Mouse (Mus musculus): Measurements from ENCODE around the gene Rpap2. TPM values are rescaled to one million over a fixed set of nuclear protein-coding genes. Genes with fewer than 3 reads are reported as not detected.

Gene Rpap2
- polyA plus RNA-seq, 1 experiment from 2014 or later, result 21.8 TPM

DNA sequence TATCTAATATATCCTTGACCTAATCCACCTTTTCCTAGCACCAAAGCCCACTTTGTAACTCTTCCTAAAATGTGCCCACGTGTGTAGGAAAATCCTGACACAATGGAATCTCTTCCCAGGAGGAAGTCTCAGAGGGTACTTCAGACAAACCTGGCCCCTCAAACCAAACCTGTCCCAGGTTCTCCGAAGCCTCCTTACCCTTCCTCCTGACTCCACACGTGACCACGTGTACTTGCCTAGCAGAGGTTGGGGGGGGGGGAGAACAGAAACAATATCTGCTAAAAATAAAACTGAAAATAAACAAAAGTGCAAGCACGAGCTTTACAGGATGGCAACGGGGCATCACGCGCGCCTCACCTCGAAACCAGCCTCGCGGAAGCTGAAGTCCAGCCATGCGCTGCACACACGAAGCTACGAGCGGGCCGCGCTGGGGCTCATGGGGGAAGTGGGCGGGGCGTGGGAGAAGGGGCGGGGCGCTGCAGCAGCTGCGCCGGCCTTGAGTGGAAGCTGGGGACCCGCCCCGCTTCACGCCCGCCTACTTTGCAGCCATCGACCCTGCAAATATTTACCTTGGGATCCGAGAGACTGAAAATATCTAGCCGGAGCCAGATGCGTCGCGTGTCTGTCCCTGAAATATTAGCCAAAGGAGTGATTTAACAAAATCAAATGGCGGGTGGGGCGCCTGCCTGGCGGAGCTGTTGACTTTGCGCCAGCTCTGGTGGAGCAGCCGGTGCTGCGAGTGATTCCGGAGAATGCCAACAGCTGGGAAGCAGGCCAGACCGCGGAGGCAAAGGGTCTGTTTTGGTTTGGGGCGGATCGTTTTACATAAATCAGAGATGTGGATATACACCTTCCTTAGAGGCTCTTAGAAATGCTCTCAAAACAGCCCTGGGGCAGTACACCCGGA lies 90.7 kb downstream of the Rpap2 start:
- ATAC-seq (ENCODE audit: low read depth), result peak; percentile 97
- peak overlapping the region; percentile 48 for H3K4me3 ChIP-seq
- peak overlapping the region; percentile 66 for H3K4me2 ChIP-seq
- no peaks in the 10 kb centered on the region for H3K36me3 ChIP-seq
- H3K27ac ChIP-seq (replicated peaks), result peak overlapping the region; percentile 39
- peaks cover 10% of the 10 kb centered on the region; the same call in 1 of the 2 replicates for H3K4me1 ChIP-seq (replicated peaks)
- H3K9me3 ChIP-seq, result no peaks in the 10 kb centered on the region
- H3K27me3 ChIP-seq, result peaks cover 25% of the 10 kb centered on the region
- 13% methylated on average over 46 of the region's 46 CpGs for WGBS
- H3K9ac ChIP-seq, result peak overlapping the region; percentile 66

DNA sequence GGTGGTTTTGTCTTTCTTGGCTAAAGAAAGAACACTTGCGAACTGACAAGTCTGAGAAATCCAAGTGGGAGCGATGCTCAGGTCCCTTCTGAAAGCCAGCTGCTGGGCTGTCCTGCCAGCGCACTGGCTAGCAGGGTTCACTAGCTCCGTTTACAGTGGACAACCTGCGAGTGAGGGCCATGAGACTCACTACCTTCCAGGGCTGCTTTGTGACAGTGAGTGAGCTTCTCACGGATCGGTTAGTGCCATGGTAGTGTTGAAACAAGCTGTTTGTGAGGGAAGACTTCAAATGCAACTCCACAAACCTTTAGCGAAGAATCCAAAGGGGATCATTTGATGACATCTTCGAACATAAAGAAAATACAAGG lies 91.3 kb downstream of the Rpap2 start:
- H3K36me3 ChIP-seq, result no peaks in the 10 kb centered on the region
- peaks cover 28% of the 10 kb centered on the region for H3K27me3 ChIP-seq
- ATAC-seq (ENCODE audit: low read depth), result peak; percentile 78
- peak overlapping the region; percentile 39 for H3K27ac ChIP-seq (replicated peaks)
- peak overlapping the region; percentile 66 for H3K9ac ChIP-seq
- peak overlapping the region; percentile 66 for H3K4me2 ChIP-seq
- no peaks in the 10 kb centered on the region for H3K9me3 ChIP-seq
- H3K4me1 ChIP-seq (replicated peaks), result peaks cover 10% of the 10 kb centered on the region; the same call in 1 of the 2 replicates
- WGBS, result 27% methylated on average over 9 of the region's 9 CpGs
- H3K4me3 ChIP-seq, result peak overlapping the region; percentile 48

DNA sequence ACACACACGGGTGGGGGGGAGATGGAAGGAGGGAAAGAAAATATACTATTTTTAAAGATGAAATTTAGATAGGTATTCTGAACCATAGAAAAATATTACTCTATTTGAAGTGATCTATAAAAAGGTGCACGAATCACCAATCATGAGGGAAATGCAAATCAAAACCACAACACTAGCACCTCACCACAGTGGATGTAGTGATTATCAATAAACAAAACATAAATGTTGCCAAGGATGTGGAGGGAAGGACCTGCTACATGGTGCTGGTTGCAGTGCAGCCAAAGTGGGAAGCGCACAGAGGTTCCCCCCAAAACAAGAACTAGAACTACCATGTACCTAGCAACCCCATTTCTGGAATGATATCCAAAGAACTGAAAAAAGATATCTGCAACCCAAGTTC lies 97.8 kb downstream of the Rpap2 start:
- Histone ChIP-seq H3K27ac (replicated peaks) (no peak overlapping the region), H3K4me1 (replicated peaks) (no peaks in the 10 kb centered on the region), H3K27me3 (peaks cover 11% of the 10 kb centered on the region), H3K36me3 (no peaks in the 10 kb centered on the region), H3K4me2 (no peak overlapping the region), H3K9ac (no peak overlapping the region), H3K4me3 (no peak overlapping the region), H3K9me3 (no peaks in the 10 kb centered on the region)
- WGBS, result 71% methylated on average over 3 of the region's 3 CpGs
- no peak for ATAC-seq (ENCODE audit: low read depth)

DNA sequence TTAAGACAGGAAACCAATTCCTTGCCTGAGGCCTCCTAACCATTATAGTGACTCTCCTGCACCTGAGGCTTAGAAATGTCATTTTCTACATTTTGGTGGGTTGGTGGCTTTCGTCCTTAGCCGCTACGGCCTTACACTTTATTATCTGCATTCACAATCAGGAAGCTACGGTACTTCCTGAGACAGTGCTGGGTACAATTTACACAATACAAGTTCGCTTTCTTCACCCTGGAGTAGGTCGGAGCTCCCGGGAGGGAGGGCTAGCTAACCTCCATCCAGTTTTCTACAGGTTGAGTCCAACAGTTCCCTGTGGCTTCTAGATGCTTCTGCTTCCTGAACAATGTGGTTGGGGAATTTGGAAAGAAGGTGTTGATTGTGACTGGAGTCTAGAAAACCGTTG lies 101.7 kb downstream of the Rpap2 start:
- no peak overlapping the region for H3K4me2 ChIP-seq
- H3K27me3 ChIP-seq, result no peaks in the 10 kb centered on the region
- no peak overlapping the region for H3K4me3 ChIP-seq
- no peak overlapping the region for H3K9ac ChIP-seq
- ATAC-seq (ENCODE audit: low read depth), result no peak
- H3K36me3 ChIP-seq, result no peaks in the 10 kb centered on the region
- WGBS, result 83% methylated on average over 8 of the region's 8 CpGs
- H3K9me3 ChIP-seq, result no peaks in the 10 kb centered on the region
- H3K4me1 ChIP-seq (replicated peaks), result no peaks in the 10 kb centered on the region
- H3K27ac ChIP-seq (replicated peaks), result no peak overlapping the region

GRCm38 (mm10) chr5:107700873-107701272 lies 103.7 kb downstream of the Rpap2 start:
- WGBS, result 97% methylated on average over 10 of the region's 10 CpGs

DNA sequence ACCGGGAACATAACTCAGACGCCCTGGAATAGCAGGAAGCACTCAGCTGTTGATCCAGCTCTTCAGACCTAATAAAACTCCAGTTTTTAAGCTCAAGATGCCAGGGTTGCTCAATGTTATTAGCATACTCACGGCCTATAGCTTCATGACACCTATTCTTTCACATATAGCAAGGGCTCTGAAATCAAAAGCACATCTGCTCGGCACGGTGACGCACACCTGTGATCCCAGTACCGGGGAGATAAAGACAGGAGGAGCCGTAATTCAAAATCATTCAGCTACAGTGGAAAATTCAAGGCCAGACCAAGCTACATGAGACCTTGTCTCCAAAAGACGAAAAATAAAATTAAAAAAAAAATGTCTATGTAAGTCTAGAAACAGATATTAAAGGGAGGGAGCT lies 104.5 kb downstream of the Rpap2 start:
- Histone ChIP-seq H3K4me1 (replicated peaks) (no peaks in the 10 kb centered on the region), H3K9ac (no peak overlapping the region), H3K27ac (replicated peaks) (no peak overlapping the region), H3K9me3 (no peaks in the 10 kb centered on the region), H3K4me3 (no peak overlapping the region), H3K4me2 (no peak overlapping the region), H3K36me3 (no peaks in the 10 kb centered on the region), H3K27me3 (no peaks in the 10 kb centered on the region)
- no peak for ATAC-seq (ENCODE audit: low read depth)
- 86% methylated on average over 9 of the region's 9 CpGs for WGBS

More at GRCm38 (mm10) chr5:107700873-107701272, 103.7 kb downstream of the Rpap2 start:
- Histone ChIP-seq H3K4me2 (no peak overlapping the region), H3K27ac (replicated peaks) (no peak overlapping the region), H3K36me3 (no peaks in the 10 kb centered on the region), H3K9ac (no peak overlapping the region), H3K9me3 (no peaks in the 10 kb centered on the region), H3K27me3 (no peaks in the 10 kb centered on the region), H3K4me1 (replicated peaks) (no peaks in the 10 kb centered on the region), H3K4me3 (no peak overlapping the region)
- no peak for ATAC-seq (ENCODE audit: low read depth)

- Histone ChIP-seq H3K27ac (replicated peaks) (no peak overlapping the region), H3K27me3 (0 out of 2 replicates have a peak, but pooled peaks cover 4% of the 10 kb centered on the region), H3K4me3 (no peak overlapping the region), H3K36me3 (no peaks in the 10 kb centered on the region), H3K9ac (no peak overlapping the region), H3K9me3 (no peaks in the 10 kb centered on the region), H3K4me1 (replicated peaks) (no peaks in the 10 kb centered on the region), H3K4me2 (no peak overlapping the region)
- ATAC-seq (ENCODE audit: low read depth), result no peak
- 86% methylated on average over 6 of the region's 6 CpGs for WGBS
These were observed 106.1 kb downstream of the Rpap2 start for GRCm38 (mm10) chr5:107703207-107703763.

- Histone ChIP-seq H3K9me3 (no peaks in the 10 kb centered on the region), H3K9ac (no peak overlapping the region), H3K36me3 (no peaks in the 10 kb centered on the region), H3K27me3 (peaks cover 17% of the 10 kb centered on the region), H3K4me3 (no peak overlapping the region), H3K4me1 (replicated peaks) (no peaks in the 10 kb centered on the region), H3K27ac (replicated peaks) (no peak overlapping the region), H3K4me2 (no peak overlapping the region)
- no peak for ATAC-seq (ENCODE audit: low read depth)
- WGBS, result 88% methylated on average over 4 of the region's 4 CpGs
These were observed 108.6 kb downstream of the Rpap2 start for GRCm38 (mm10) chr5:107705756-107706155.

DNA sequence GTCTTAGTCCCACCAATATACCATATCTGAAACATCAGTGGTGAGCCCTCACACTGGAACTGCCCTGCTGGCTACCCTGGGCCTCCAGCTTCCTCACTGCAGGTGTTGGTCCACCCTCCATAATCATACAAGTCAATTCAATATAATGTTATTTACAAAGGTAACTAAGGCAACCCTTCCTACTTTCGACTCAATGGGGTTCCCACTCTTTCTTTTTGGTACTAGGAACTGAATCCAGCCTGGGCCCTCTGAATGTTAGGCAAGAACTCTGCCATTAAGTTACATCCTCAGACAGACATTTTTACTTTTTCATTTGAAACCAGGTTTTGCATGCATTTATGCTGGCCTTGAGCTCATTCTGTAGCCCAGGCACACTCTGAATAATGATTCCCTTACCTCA lies 109.1 kb downstream of the Rpap2 start:
- Histone ChIP-seq H3K4me3 (no peak overlapping the region), H3K9me3 (no peaks in the 10 kb centered on the region), H3K36me3 (no peaks in the 10 kb centered on the region), H3K27me3 (peaks cover 20% of the 10 kb centered on the region), H3K4me1 (replicated peaks) (no peaks in the 10 kb centered on the region), H3K27ac (replicated peaks) (no peak overlapping the region), H3K4me2 (no peak overlapping the region), H3K9ac (no peak overlapping the region)
- 93% methylated on average over 1 of the region's 1 CpGs for WGBS
- no peak for ATAC-seq (ENCODE audit: low read depth)

GRCm38 (mm10) chr5:107708124-107708797 lies 111.1 kb downstream of the Rpap2 start:
- H3K9ac ChIP-seq, result no peak overlapping the region
- H3K9me3 ChIP-seq, result no peaks in the 10 kb centered on the region
- no peak overlapping the region for H3K4me2 ChIP-seq
- peaks cover 33% of the 10 kb centered on the region for H3K27me3 ChIP-seq
- ATAC-seq (ENCODE audit: low read depth), result no peak
- 86% methylated on average over 8 of the region's 8 CpGs for WGBS
- no peaks in the 10 kb centered on the region for H3K36me3 ChIP-seq
- no peak overlapping the region for H3K27ac ChIP-seq (replicated peaks)
- no peak overlapping the region for H3K4me3 ChIP-seq
- H3K4me1 ChIP-seq (replicated peaks), result no peaks in the 10 kb centered on the region
